Mouse (Mus musculus) heart, adult 2 months (tissue): ENCODE results near the gene Rab11fip4. TPM values are rescaled to one million over a fixed set of nuclear protein-coding genes. Genes with fewer than 3 reads are reported as not detected.
"Not testable (repeated sequence)": the region's sequence is repeated elsewhere in the genome, so short reads cannot be mapped to it uniquely, and the experiment has no call there.

Experiments used
- DNase-seq, 2 experiments: peaks; one replicate each; pipeline ENCODE4 v3.0.0; 2021
- H3K27ac ChIP-seq: fragments of 200-600 bp; 2 replicates; pipeline ENCODE4 v1.8.1; 2022
- H3K27me3 ChIP-seq: fragments of 200-500 bp; 2 replicates; pipeline ENCODE4 v1.6.1; 2012; ENCODE audit warnings: mild to moderate bottlenecking, low read length, inconsistent platforms, mixed read lengths; ENCODE audit not compliant: control insufficient read depth, insufficient read depth
- H3K36me3 ChIP-seq: fragments of 200-500 bp; 2 replicates; pipeline ENCODE4 v1.6.1; 2012; ENCODE audit warnings: low read length, inconsistent platforms; ENCODE audit not compliant: control insufficient read depth, insufficient read depth
- H3K4me1 ChIP-seq: fragments of 200-500 bp; 2 replicates; pipeline ENCODE4 v1.6.1; 2011; ENCODE audit warnings: low read length; ENCODE audit not compliant: control insufficient read depth, insufficient read depth
- H3K4me3 ChIP-seq: fragments of 200-600 bp; 2 replicates; pipeline ENCODE4 v1.8.1; 2022
- H3K79me2 ChIP-seq: fragments of 200-500 bp; replicated peaks from 2 replicates; pipeline ENCODE4 v1.6.1; 2012; ENCODE audit warnings: mild to moderate bottlenecking, inconsistent platforms, low read length, moderate library complexity, mixed read lengths; ENCODE audit not compliant: control insufficient read depth, insufficient read depth
- H3K9ac ChIP-seq: fragments of 200-500 bp; 2 replicates; pipeline ENCODE4 v1.6.1; 2012; ENCODE audit warnings: low read depth, mild to moderate bottlenecking, control low read depth, inconsistent platforms, low read length, mixed read lengths
- CTCF ChIP-seq: fragments of 200-600 bp; IDR thresholded peaks from 2 replicates; pipeline ENCODE4 v1.8.1; 2022; ENCODE audit warnings: antibody characterized with exemption, mild to moderate bottlenecking, moderate library complexity
- EP300 ChIP-seq: fragments of 200-500 bp; IDR thresholded peaks from 2 replicates; pipeline ENCODE4 v1.6.1; 2011; ENCODE audit warnings: low read depth, low read length, control low read depth; ENCODE audit not compliant: insufficient read depth
- POLR2A ChIP-seq: fragments of 200-500 bp; IDR thresholded peaks from 2 replicates; pipeline ENCODE4 v1.6.1; 2011; ENCODE audit warnings: mild to moderate bottlenecking, low read depth, low read length, control low read depth; ENCODE audit not compliant: insufficient read depth
- WGBS: fragments of 180-500 bp; shearing (Covaris S2); methylation state at CpG from one replicate; pipeline ENCODE4 v1.1.7; 2018; 5-methylcytosine and 5-hydroxymethylcytosine counted together
- intact Hi-C: fragments of 180-260 bp; cut with DNase I; formaldehyde crosslinking; loops from one replicate; pipeline ENCODE4 v1.15.1; 2025
- polyA plus RNA-seq: library from polyadenylated mRNA; depleted of rRNA; stranded (reverse); fragments of >200 nt; gene quantifications from 2 replicates; pipeline ENCODE4 v1.2.3, GENCODE M21; 2012
- total RNA-seq, 2 experiments: library from RNA; stranded (reverse); gene quantifications; 2 replicates each; pipeline ENCODE4 v1.2.3; 2021

Rab11fip4 gene
- total and polyA plus RNA-seq, 3 experiments: 0.11 to 0.66 (median 0.26) TPM

DNA sequence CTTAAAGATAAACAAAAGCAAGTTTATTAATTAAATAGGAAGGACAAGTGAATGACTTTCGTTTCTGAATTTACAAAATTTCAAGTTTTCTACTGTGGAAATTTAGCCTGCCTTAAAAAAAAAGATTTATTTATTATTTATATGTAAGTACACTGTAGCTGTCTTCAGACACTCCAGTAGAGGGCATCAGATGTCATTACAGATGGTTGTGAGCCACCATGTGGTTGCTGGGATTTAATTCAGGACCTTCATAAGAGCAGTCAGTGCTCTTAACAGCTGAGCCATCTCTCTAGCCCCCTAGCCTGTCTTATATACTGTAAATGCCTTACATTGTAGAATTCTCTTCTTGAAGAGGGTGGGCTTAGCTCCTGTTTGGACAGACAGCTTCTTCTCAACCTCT, 98.9 kb downstream of the Rab11fip4 start:
- intact Hi-C loops: no loop called here
- 68% methylated on average over 1 of the region's 1 CpGs for WGBS
- H3K4me3 ChIP-seq: no peak overlapping the region
- no peaks in the 10 kb centered on the region for H3K36me3 ChIP-seq
- peak; percentile 46 for TF ChIP-seq CTCF
- no peak for TF ChIP-seq EP300
- H3K27ac ChIP-seq: no peak overlapping the region
- H3K9ac ChIP-seq: no peak overlapping the region
- H3K79me2 ChIP-seq: no peaks in the 10 kb centered on the region
- DNase-seq: no peak
- H3K27me3 ChIP-seq: no peaks in the 10 kb centered on the region
- no peaks in the 10 kb centered on the region for H3K4me1 ChIP-seq

DNA sequence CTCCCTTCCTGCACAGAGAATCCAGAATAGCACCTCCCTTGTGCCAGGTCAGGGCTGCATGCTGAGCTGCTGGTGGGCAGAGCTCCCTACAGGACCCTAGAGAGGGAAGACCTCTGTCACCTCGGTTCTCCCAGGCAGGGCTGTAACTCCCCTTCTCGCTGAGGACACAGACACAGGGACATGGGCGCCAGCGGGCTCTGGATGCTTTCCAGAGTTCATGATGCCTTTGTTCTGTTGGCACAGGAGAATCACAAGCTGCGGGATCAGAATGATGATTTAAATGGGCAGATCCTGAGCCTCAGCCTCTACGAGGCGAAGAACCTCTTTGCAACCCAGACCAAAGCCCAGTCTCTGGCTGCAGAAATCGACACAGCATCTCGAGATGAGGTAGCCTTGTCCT, 100.5 kb downstream of the Rab11fip4 start:
- Histone ChIP-seq H3K36me3 (no peaks in the 10 kb centered on the region), H3K79me2 (no peaks in the 10 kb centered on the region), H3K4me3 (no peak overlapping the region), H3K27ac (no peak overlapping the region), H3K4me1 (no peaks in the 10 kb centered on the region), H3K9ac (no peak overlapping the region), H3K27me3 (no peaks in the 10 kb centered on the region)
- intact Hi-C loops: no loop called here
- WGBS: 66% methylated on average over 9 of the region's 9 CpGs
- TF ChIP-seq EP300: no peak
- TF ChIP-seq CTCF: no peak
- TF ChIP-seq POLR2A: no peak
- DNase-seq: no peak

DNA sequence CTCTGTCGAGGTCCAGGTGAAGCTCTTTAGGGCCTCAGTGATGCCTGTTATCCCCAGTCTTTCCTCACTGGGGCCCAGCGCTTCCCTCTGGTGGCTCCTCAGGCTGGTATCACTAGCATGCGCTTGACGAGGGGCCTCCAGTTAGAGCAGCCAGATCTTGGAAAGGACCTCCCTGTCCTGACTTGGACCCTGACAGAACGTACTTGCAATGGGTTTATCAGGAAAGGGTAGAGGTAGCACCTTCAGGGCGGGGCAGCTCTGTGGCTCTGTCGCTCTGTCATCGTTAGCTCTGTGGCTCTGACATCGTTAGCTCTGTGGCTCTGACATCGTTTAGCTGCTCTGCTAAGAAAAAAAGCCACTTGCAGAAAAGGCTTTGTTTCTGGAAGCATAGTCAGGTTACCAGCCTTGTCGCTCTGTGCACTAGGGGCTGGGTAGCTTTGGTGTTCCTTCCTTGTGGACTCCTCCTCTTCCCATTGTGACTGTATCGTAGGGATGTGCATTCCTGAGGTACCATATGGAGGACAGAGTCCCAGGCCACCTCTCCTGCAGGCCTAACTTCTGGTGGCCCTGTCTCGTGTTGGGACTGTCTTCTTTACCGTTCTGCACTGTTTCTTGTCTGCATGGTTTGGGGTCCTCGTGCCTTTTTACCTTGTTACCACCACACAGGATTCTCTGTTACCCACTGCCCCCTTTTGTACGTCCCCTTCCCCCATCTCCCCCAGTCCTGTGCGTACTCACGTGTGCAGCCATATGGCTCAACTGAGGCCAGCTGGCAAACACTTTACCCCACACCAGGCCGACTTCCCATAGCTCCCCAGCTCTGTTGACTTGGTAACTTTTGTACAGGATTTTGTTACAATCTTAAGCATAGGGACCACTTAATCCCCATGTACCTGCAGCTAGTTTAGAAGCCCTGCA, 105.6 kb downstream of the Rab11fip4 start:
- Histone ChIP-seq H3K4me3 (no peak overlapping the region), H3K36me3 (no peaks in the 10 kb centered on the region), H3K27ac (no peak overlapping the region), H3K9ac (no peak overlapping the region), H3K4me1 (no peaks in the 10 kb centered on the region), H3K27me3 (no peaks in the 10 kb centered on the region), H3K79me2 (no peaks in the 10 kb centered on the region)
- intact Hi-C loops: no loop called here
- DNase-seq: no peak
- TF ChIP-seq CTCF (no peak), EP300 (no peak), POLR2A (no peak)
- 62% methylated on average over 19 of the region's 19 CpGs for WGBS

DNA sequence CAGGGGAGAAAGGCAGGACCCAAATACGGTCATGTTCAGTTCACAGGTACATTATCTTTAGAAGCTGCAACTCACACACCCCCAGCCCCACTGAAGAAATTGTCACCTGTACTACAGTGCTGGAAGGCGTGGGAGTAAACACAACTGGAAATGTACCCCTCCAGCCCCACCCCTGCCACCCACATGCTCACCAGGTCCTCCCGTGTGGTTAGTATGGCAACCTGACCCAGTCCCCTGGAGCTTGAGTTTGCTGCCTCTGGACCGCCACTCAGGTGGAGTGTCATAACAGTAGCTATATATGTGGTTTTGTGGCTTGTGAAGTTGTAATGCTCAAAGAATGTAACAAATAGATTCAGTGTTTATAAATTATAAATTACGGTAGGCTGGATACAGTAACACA, 107.1 kb downstream of the Rab11fip4 start:
- H3K27me3 ChIP-seq: no peaks in the 10 kb centered on the region
- peaks cover 3% of the 10 kb centered on the region; the same call in 1 of the 2 replicates for H3K4me1 ChIP-seq
- intact Hi-C loops: no loop called here
- no peak for DNase-seq
- WGBS: 75% methylated on average over 5 of the region's 5 CpGs
- no peak overlapping the region for H3K27ac ChIP-seq
- H3K9ac ChIP-seq: no peak overlapping the region
- TF ChIP-seq CTCF: no peak
- TF ChIP-seq EP300: no peak
- TF ChIP-seq POLR2A: no peak
- no peaks in the 10 kb centered on the region for H3K36me3 ChIP-seq
- H3K4me3 ChIP-seq: no peak overlapping the region
- 0 out of 2 replicates have a peak, but pooled peaks cover 1% of the 10 kb centered on the region for H3K79me2 ChIP-seq

DNA sequence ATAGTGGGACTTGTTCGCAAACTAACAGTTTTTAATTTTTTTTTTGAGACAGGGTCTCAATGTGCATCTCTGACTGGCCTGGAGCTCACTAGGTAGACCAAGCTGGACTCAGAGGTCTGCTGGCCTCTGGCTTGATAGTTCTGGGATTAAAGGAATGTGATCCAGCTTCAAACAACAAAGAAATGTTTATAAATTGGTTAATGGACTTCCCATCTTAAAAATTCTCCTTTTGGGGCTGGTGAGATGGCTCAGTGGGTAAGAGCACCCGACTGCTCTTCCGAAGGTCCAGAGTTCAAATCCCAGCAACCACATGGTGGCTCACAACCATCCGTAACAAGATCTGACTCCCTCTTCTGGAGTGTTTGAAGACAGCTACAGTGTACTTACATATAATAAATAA, 107.5 kb downstream of the Rab11fip4 start:
- H3K36me3 ChIP-seq, H3K9ac ChIP-seq, H3K27me3 ChIP-seq, H3K4me3 ChIP-seq, intact Hi-C loops, H3K4me1 ChIP-seq, H3K27ac ChIP-seq, DNase-seq, H3K79me2 ChIP-seq: not testable (repeated sequence)
- WGBS: 84% methylated on average over 4 of the region's 4 CpGs

DNA sequence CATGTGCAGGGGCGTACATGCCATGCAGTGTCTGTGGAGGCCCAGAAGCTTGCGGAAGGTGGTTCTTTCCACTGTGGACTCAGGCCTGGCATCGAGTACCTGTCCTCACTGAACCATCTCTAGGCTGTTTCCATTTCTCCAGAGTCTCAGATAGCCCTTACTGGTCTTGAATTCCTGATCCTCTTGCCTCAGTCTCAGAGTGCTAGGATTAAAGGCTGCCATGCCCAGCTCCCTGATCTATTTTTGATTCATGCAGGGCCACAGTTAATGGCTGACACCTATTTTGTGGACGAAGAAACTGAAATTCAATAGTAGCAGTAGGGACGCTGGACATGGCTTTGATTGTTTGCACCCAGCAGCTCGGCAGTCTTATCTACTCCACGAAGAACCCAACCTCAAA, 110.5 kb downstream of the Rab11fip4 start:
- Histone ChIP-seq H3K9ac (no peak overlapping the region), H3K4me1 (peaks cover 4% of the 10 kb centered on the region; the same call in 1 of the 2 replicates), H3K79me2 (0 out of 2 replicates have a peak, but pooled peaks cover 1% of the 10 kb centered on the region), H3K27ac (no peak overlapping the region), H3K4me3 (no peak overlapping the region), H3K27me3 (no peaks in the 10 kb centered on the region), H3K36me3 (no peaks in the 10 kb centered on the region)
- TF ChIP-seq POLR2A (no peak), CTCF (no peak)
- 84% methylated on average over 7 of the region's 7 CpGs for WGBS
- intact Hi-C loops: no loop called here
- no peak for DNase-seq
